Mouse (Mus musculus): ENCODE data around the gene Clec2d. TPM values are rescaled to one million over a fixed set of nuclear protein-coding genes. Genes with fewer than 3 reads are reported as not detected.

Gene Clec2d
- total and polyA plus RNA-seq, 3 experiments, result 0.50 to 2.8 TPM; not detected in 1

GRCm38 (mm10) chr6:129170925-129171324, 9.5 kb upstream of the Clec2d start:
- H3K9ac ChIP-seq (ENCODE audit: control insufficient read depth, low read depth, low read length, poor library complexity, severe bottlenecking), result no peak overlapping the region
- TF ChIP-seq SMC3 (IDR thresholded peaks at IDR 0.05; ENCODE audit: low read depth, low read length), result no peak
- no peaks in the 10 kb centered on the region for H3K79me2 ChIP-seq (ENCODE audit: control insufficient read depth, insufficient read depth, low read length, poor library complexity)
- no peaks in the 10 kb centered on the region for H3K27me3 ChIP-seq (ENCODE audit: control insufficient read depth in 1 of 2, insufficient read depth in 2 of 2, low read length in 2 of 2)
- H3K4me3 ChIP-seq (ENCODE audit: control insufficient read depth in 1 of 2, insufficient read depth in 1 of 2, low read depth in 2 of 2, low read length in 2 of 2), result no peak overlapping the region
- no peaks in the 10 kb centered on the region for H3K36me3 ChIP-seq (ENCODE audit: control insufficient read depth in 1 of 2, insufficient read depth in 2 of 2, low read length in 2 of 2)
- no peak overlapping the region for H3K27ac ChIP-seq (ENCODE audit: control insufficient read depth, low read depth, low read length)
- H3K9me3 ChIP-seq (replicated peaks; ENCODE audit: insufficient read depth, low read length), result no peaks in the 10 kb centered on the region
- H3K4me1 ChIP-seq (ENCODE audit: control insufficient read depth in 1 of 2, insufficient read depth in 2 of 2, low read length in 2 of 2), result no peaks in the 10 kb centered on the region
- DNase-seq (ENCODE audit: low read depth, low spot score), result no peak

DNA sequence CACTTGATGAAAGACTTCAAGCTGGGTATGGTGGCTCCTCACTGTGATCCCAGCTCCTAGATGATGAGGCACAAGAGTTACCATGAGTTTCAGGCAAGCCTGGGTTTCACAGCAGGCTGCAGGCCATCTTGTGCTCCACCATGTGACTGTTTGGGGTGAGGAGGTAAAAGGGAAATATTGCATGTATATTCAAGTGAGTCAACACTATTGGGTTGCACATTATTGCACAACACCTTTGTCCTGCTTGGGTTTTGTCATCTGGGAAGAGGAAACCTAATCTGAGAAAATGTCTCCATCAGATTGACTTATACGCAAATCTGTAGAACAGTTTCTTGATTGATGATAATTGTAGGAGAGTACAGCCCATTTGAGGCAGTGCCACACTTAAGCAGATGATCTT, 8.7 kb upstream of the Clec2d start:
- Histone ChIP-seq H3K27ac (ENCODE audit: control insufficient read depth, low read depth, low read length) (no peak overlapping the region), H3K4me3 (ENCODE audit: control insufficient read depth in 1 of 2, insufficient read depth in 1 of 2, low read depth in 2 of 2, low read length in 2 of 2) (no peak overlapping the region), H3K36me3 (ENCODE audit: control insufficient read depth in 1 of 2, insufficient read depth in 2 of 2, low read length in 2 of 2) (no peaks in the 10 kb centered on the region), H3K9ac (ENCODE audit: control insufficient read depth, low read depth, low read length, poor library complexity, severe bottlenecking) (no peak overlapping the region), H3K4me1 (ENCODE audit: control insufficient read depth in 1 of 2, insufficient read depth in 2 of 2, low read length in 2 of 2) (no peaks in the 10 kb centered on the region), H3K79me2 (ENCODE audit: control insufficient read depth, insufficient read depth, low read length, poor library complexity) (no peaks in the 10 kb centered on the region), H3K27me3 (ENCODE audit: control insufficient read depth in 1 of 2, insufficient read depth in 2 of 2, low read length in 2 of 2) (no peaks in the 10 kb centered on the region), H3K9me3 (replicated peaks; ENCODE audit: insufficient read depth, low read length) (no peaks in the 10 kb centered on the region)
- DNase-seq (ENCODE audit: low read depth, low spot score), result no peak
- TF ChIP-seq ETS1 (IDR thresholded peaks at IDR 0.05; ENCODE audit: low read depth, low read length), result no peak
- no peak for TF ChIP-seq RCOR1 (IDR thresholded peaks at IDR 0.05; ENCODE audit: low read depth, low read length)

GRCm38 (mm10) chr6:129174836-129175235, 5.6 kb upstream of the Clec2d start:
- no peaks in the 10 kb centered on the region for H3K4me1 ChIP-seq (ENCODE audit: control insufficient read depth in 1 of 2, insufficient read depth in 2 of 2, low read length in 2 of 2)
- no peak overlapping the region for H3K4me3 ChIP-seq (ENCODE audit: control insufficient read depth in 1 of 2, insufficient read depth in 1 of 2, low read depth in 2 of 2, low read length in 2 of 2)
- H3K9ac ChIP-seq (ENCODE audit: control insufficient read depth, low read depth, low read length, poor library complexity, severe bottlenecking), result no peak overlapping the region
- H3K27me3 ChIP-seq (ENCODE audit: control insufficient read depth in 1 of 2, insufficient read depth in 2 of 2, low read length in 2 of 2), result no peaks in the 10 kb centered on the region
- no peak for DNase-seq (ENCODE audit: low read depth, low spot score)
- no peaks in the 10 kb centered on the region for H3K36me3 ChIP-seq (ENCODE audit: control insufficient read depth in 1 of 2, insufficient read depth in 2 of 2, low read length in 2 of 2)
- no peak overlapping the region for H3K27ac ChIP-seq (ENCODE audit: control insufficient read depth, low read depth, low read length)
- no peaks in the 10 kb centered on the region for H3K9me3 ChIP-seq (replicated peaks; ENCODE audit: insufficient read depth, low read length)
- no peaks in the 10 kb centered on the region for H3K79me2 ChIP-seq (ENCODE audit: control insufficient read depth, insufficient read depth, low read length, poor library complexity)
- no peak for TF ChIP-seq MEF2A (IDR thresholded peaks at IDR 0.05; ENCODE audit: extremely low read depth, insufficient replicate concordance, low read depth, low read length, poor library complexity, severe bottlenecking)
- no peak for TF ChIP-seq MXI1 (IDR thresholded peaks at IDR 0.05; ENCODE audit: low read depth, low read length)
- TF ChIP-seq HCFC1 (IDR thresholded peaks at IDR 0.05; ENCODE audit: low read depth, low read length), result no peak
- TF ChIP-seq JUND (IDR thresholded peaks at IDR 0.05; ENCODE audit: low read depth, low read length), result no peak

DNA sequence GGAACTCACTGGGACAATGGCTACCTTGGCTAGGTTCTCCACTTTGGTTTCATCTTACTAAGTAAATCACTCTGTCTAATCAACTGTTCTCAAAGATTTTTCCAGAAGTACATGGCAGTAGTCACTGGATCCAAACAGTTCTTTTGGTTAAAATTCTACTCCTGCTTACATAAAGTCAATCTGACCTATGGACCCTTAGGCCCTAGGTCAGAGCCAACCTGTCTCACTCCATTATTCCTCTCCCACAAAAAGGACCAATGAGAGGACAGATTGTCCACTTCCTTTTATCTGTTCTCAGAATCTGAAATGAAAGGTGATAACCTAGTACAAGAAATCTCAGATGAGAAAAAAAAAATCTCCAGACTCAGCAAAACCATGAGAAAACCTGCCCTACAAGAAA, 4.8 kb upstream of the Clec2d start:
- Histone ChIP-seq H3K79me2 (ENCODE audit: control insufficient read depth, insufficient read depth, low read length, poor library complexity) (no peaks in the 10 kb centered on the region), H3K27ac (ENCODE audit: control insufficient read depth, low read depth, low read length) (no peak overlapping the region), H3K36me3 (ENCODE audit: control insufficient read depth in 1 of 2, insufficient read depth in 2 of 2, low read length in 2 of 2) (no peaks in the 10 kb centered on the region), H3K4me3 (ENCODE audit: control insufficient read depth in 1 of 2, insufficient read depth in 1 of 2, low read depth in 2 of 2, low read length in 2 of 2) (no peak overlapping the region), H3K9ac (ENCODE audit: control insufficient read depth, low read depth, low read length, poor library complexity, severe bottlenecking) (no peak overlapping the region), H3K4me1 (ENCODE audit: control insufficient read depth in 1 of 2, insufficient read depth in 2 of 2, low read length in 2 of 2) (no peaks in the 10 kb centered on the region), H3K9me3 (replicated peaks; ENCODE audit: insufficient read depth, low read length) (no peaks in the 10 kb centered on the region), H3K27me3 (ENCODE audit: control insufficient read depth in 1 of 2, insufficient read depth in 2 of 2, low read length in 2 of 2) (no peaks in the 10 kb centered on the region)
- DNase-seq (ENCODE audit: low read depth, low spot score), result no peak
- no peak for TF ChIP-seq ZNF384 (IDR thresholded peaks at IDR 0.05; ENCODE audit: low read depth, low read length)
- TF ChIP-seq MAZ (IDR thresholded peaks at IDR 0.05; ENCODE audit: low read depth, low read length), result no peak
- no peak for TF ChIP-seq NELFE (IDR thresholded peaks at IDR 0.05; ENCODE audit: low read depth, low read length)
- TF ChIP-seq TAL1 (IDR thresholded peaks at IDR 0.05; ENCODE audit: low read length), result no peak
- TF ChIP-seq MEF2A (IDR thresholded peaks at IDR 0.05; ENCODE audit: extremely low read depth, insufficient replicate concordance, low read depth, low read length, poor library complexity, severe bottlenecking), result no peak
- TF ChIP-seq SIN3A (IDR thresholded peaks at IDR 0.05; ENCODE audit: low read length), result no peak
- no peak for TF ChIP-seq ELF1 (IDR thresholded peaks at IDR 0.05; ENCODE audit: low read depth, low read length)
- no peak for TF ChIP-seq HCFC1 (IDR thresholded peaks at IDR 0.05; ENCODE audit: low read depth, low read length)
- TF ChIP-seq E2F4 (IDR thresholded peaks at IDR 0.05; ENCODE audit: borderline replicate concordance, low read depth, low read length), result no peak
- TF ChIP-seq BHLHE40 (IDR thresholded peaks at IDR 0.05; ENCODE audit: borderline replicate concordance, low read depth, low read length), result no peak
- no peak for TF ChIP-seq POLR2AphosphoS5 (IDR thresholded peaks at IDR 0.05; ENCODE audit: borderline replicate concordance, low read depth, low read length)
- no peak for TF ChIP-seq TCF12 (IDR thresholded peaks at IDR 0.05; ENCODE audit: low read depth, low read length)
- TF ChIP-seq ZMIZ1 (IDR thresholded peaks at IDR 0.05; ENCODE audit: low read depth, low read length), result no peak
- no peak for TF ChIP-seq GATA1 (IDR thresholded peaks at IDR 0.05; ENCODE audit: low read depth, low read length)
- TF ChIP-seq USF1 (IDR thresholded peaks at IDR 0.05; ENCODE audit: low read depth, low read length), result no peak
- TF ChIP-seq POLR2A (IDR thresholded peaks at IDR 0.05; ENCODE audit: control insufficient read depth in 1 of 2, insufficient read depth in 1 of 2, low read depth in 1 of 2, low read length in 2 of 2, poor library complexity in 1 of 2), result no peak
- no peak for TF ChIP-seq SMC3 (IDR thresholded peaks at IDR 0.05; ENCODE audit: low read depth, low read length)
